Mouse (Mus musculus): ENCODE results near the gene Hexim1.

Hexim1 gene

GRCm38 (mm10) chr11:103098531-103099190 is 17.4 kb upstream of the Hexim1 start:
- DNase-seq = no peak

- DNase-seq = no peak
Measured at GRCm38 (mm10) chr11:103099352-103099940, 16.6 kb upstream of the Hexim1 start.

GRCm38 (mm10) chr11:103100361-103100760 is 15.7 kb upstream of the Hexim1 start:
- no peak for DNase-seq

GRCm38 (mm10) chr11:103101481-103101865 is 14.6 kb upstream of the Hexim1 start, which contains the start of the genes Plcd3 and Acbd4:
Plcd3 (minus strand) TSS chr11:103101658.
Acbd4 (plus strand) TSS chr11:103101682.
- peak; percentile 91 for DNase-seq

- DNase-seq = peak; percentile 84 to 85
Measured at GRCm38 (mm10) chr11:103101866-103102501, 14.0 kb upstream of the Hexim1 start.

- peak; percentile 97 to 98 for DNase-seq
Measured at GRCm38 (mm10) chr11:103102725-103103349, 13.2 kb upstream of the Hexim1 start.

GRCm38 (mm10) chr11:103103621-103104020 is 12.4 kb upstream of the Hexim1 start:
- peak in 1 of 2 experiments; percentile 6 for DNase-seq

- no peak for DNase-seq
Measured at GRCm38 (mm10) chr11:103104469-103104868, 11.6 kb upstream of the Hexim1 start.

GRCm38 (mm10) chr11:103105180-103105725 is 10.8 kb upstream of the Hexim1 start:
- no peak for DNase-seq

GRCm38 (mm10) chr11:103105810-103106209 is 10.2 kb upstream of the Hexim1 start:
- DNase-seq = no peak

- DNase-seq = no peak
Measured at GRCm38 (mm10) chr11:103106386-103106785, 9.6 kb upstream of the Hexim1 start.

GRCm38 (mm10) chr11:103111301-103111700 is 4.7 kb upstream of the Hexim1 start:
- DNase-seq = peak in 1 of 2 experiments; percentile 15

- DNase-seq = peak; percentile 90 to 93
Measured at GRCm38 (mm10) chr11:103111881-103112551, 4.0 kb upstream of the Hexim1 start.

GRCm38 (mm10) chr11:103112552-103112912 is 3.5 kb upstream of the Hexim1 start:
- peak in 1 of 2 experiments; percentile 14 for DNase-seq

- no peak for DNase-seq
Measured at GRCm38 (mm10) chr11:103113005-103113404, 3.0 kb upstream of the Hexim1 start.

GRCm38 (mm10) chr11:103113771-103114170 is 2.3 kb upstream of the Hexim1 start:
- DNase-seq = no peak

- no peak for DNase-seq
Measured at GRCm38 (mm10) chr11:103114270-103114943, 1.6 kb upstream of the Hexim1 start.

GRCm38 (mm10) chr11:103115163-103116007 is 646 bp upstream of the Hexim1 start:
- DNase-seq = peak; percentile 89 to 91

- DNase-seq = peak; percentile 80 to 86
Measured at GRCm38 (mm10) chr11:103116959-103117590, 1.0 kb downstream of the Hexim1 start.

GRCm38 (mm10) chr11:103117591-103118009 is 1.6 kb downstream of the Hexim1 start:
- no peak for DNase-seq
